Mouse (Mus musculus) layer of hippocampus, adult 2 months (tissue): ENCODE results near the gene Hist1h4b. TPM values are rescaled to one million over a fixed set of nuclear protein-coding genes. Genes with fewer than 3 reads are reported as not detected.
A peak's percentile ranks its signal among the peaks of the same experiment; 100 is the strongest.

Experiments
- DNase-seq, 2 experiments: peaks; one replicate each; pipeline ENCODE4 v3.0.0; 2022; ENCODE audit warnings: low spot score in 2 of 2
- H3K27ac ChIP-seq: fragments of 200-600 bp; 2 replicates; pipeline ENCODE4 v1.8.1; 2022
- H3K4me3 ChIP-seq: fragments of 200-600 bp; 2 replicates; pipeline ENCODE4 v1.8.1; 2022; ENCODE audit warnings: mild to moderate bottlenecking
- CTCF ChIP-seq: fragments of 200-600 bp; conservative IDR thresholded peaks from 2 replicates; pipeline ENCODE4 v1.8.1; 2022; ENCODE audit warnings: antibody characterized with exemption, mild to moderate bottlenecking, moderate library complexity
- total RNA-seq, 2 experiments: library from RNA; stranded (reverse); gene quantifications; 2 replicates each; pipeline ENCODE4 v1.2.3; 2021

Gene Hist1h4b
- total RNA-seq, 2 experiments from 2014 or later: 70.9 to 73.8 TPM

DNA sequence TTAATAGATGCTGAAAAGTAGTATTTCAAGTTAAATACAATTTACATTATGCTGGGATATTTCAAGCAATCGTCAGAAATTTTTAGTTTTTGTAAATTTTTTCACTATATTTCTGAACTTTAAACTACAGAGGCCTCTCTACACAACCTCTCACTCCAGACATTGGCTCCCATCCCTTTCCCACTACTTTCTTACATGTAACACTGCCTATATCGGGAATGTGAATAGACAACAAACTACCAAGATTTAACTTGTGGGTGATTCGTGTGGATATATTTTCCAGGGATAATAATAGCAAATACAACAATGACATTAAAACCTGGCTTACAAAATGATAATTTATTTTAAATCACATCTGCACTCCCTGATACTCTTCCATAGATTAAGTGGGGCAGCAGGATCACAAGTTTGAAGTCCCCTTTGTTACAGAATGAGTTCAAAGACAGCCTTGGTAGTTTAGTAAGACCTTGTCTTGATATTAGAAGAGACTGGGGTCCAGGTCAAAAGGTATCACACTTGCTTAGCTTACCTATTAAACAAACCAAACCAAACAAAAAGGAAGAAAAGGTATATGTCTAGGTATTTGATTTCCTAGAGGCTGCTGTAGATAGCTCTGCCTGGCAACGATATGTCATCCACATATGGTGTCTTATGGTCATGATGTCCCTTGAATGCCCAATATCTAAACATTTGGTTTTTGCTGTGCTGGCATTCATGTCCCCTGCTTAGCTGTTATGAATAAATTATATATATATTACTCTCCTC lies 3.3 kb upstream of the Hist1h4b start:
- Histone ChIP-seq H3K27ac (no peak overlapping the region), H3K4me3 (no peak overlapping the region)
- TF ChIP-seq CTCF: no peak
- DNase-seq: no peak

- no peak for TF ChIP-seq CTCF
- Histone ChIP-seq H3K4me3 (no peak overlapping the region), H3K27ac (no peak overlapping the region)
- DNase-seq: no peak
Observed at GRCm38 (mm10) chr13:23755000-23755399, 1.8 kb upstream of the Hist1h4b start.

DNA sequence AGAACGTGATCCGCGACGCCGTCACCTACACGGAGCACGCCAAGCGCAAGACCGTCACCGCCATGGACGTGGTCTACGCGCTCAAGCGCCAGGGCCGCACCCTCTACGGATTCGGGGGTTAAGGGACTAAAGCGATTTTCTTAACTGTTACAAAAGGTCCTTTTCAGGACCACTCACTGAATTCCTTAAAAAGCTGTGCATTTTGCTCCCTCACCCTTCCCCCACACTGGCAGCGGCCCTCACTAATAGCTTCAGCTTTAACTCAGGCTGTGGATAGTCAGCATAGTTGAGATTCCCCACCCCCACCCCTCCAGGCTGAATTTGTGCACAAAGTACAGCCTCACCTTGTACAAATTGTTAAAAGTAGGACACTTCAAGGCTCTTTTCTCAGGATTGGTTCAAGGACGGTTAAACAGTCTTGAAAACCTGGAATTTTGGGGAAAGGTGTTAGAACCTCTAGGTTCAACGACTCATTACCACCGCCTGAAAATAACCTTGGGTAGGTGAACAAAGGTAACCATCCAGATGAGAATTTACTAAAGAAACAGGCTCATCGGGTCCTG lies 479 bp downstream of the Hist1h4b start:
- Histone ChIP-seq H3K4me3 (peak overlapping the region; percentile 48), H3K27ac (peak overlapping the region; percentile 81)
- peak in 1 of 2 experiments; percentile 24 for DNase-seq
- TF ChIP-seq CTCF: no peak

DNA sequence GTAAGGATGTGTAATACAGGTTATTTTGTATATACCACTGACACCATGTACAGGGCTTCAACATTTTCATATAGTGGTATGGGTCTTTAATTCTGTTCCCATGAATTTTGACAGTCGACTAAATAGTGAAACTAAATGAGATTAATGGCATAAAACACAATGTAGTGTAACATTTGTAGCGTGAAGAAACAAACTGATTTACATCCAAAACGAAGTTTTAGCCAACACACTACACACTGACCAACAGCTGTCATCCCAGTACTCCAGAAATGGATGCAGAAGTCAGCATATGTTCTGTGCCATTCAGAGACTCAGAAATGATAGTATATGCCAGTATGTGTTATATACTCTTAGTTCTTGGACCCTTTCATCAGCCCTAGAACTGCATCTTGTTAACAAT lies 1.1 kb downstream of the Hist1h4b start:
- Histone ChIP-seq H3K4me3 (no peak overlapping the region), H3K27ac (no peak overlapping the region)
- TF ChIP-seq CTCF: no peak
- DNase-seq: no peak

- H3K27ac ChIP-seq: no peak overlapping the region
- DNase-seq: no peak
- H3K4me3 ChIP-seq: no peak overlapping the region
- no peak for TF ChIP-seq CTCF
Observed at GRCm38 (mm10) chr13:23759251-23759771, 2.5 kb downstream of the Hist1h4b start.

GRCm38 (mm10) chr13:23759916-23760239 lies 3.1 kb downstream of the Hist1h4b start:
- Histone ChIP-seq H3K27ac (no peak overlapping the region), H3K4me3 (no peak overlapping the region)
- DNase-seq: no peak
- TF ChIP-seq CTCF: no peak

GRCm38 (mm10) chr13:23760240-23760971 lies 3.6 kb downstream of the Hist1h4b start:
- no peak for DNase-seq
- peak overlapping the region; percentile 69 for H3K4me3 ChIP-seq
- peak; percentile 26; the same call in 1 of the 2 replicates for TF ChIP-seq CTCF
- peak overlapping the region; percentile 75 for H3K27ac ChIP-seq

DNA sequence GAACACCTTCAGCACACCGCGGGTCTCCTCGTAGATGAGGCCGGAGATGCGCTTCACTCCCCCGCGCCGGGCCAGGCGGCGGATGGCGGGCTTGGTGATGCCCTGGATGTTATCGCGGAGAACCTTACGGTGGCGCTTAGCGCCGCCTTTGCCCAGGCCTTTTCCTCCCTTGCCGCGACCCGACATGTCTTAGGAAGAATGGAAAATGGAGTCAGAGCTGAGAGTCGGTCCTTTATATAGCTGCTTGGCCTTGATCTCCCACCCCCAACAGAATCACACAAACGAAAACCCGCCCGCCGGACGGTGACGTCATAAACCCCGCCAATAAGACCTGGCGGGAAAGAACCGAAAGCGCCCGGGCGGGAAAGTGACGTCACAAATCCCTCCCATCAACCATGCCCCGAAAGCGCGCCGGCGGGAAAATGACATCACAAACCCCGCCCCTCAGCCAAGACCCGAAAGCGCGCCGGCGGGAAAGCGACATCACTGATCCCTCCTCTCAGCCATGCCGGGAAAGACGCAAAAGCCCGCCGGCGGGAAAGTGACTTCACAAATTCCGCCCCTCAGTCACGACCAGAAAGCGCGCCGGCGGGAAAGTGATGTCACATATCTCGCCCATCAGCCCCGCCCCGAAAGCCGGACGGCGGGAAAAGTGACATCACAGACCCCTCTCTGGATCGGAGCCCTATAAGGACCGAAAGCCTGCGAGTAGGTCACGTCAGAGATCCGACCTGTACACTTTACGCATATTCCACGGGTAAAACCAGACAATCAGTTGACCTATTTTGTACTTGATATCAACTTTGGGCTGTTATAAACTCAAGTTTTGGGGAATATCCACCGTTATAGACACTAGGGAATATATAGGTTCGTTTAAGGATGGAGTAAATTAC lies 4.4 kb downstream of the Hist1h4b start, which contains the start of gene Hist1h4a:
Hist1h4a (minus strand) TSS at position 259 of the 893 bp plus-strand sequence.
- H3K4me3 ChIP-seq: peak within 1 kb of the TSS; percentile 69
- peak; percentile 99 for DNase-seq
- no peak for TF ChIP-seq CTCF
- peak within 1 kb of the TSS; percentile 86 for H3K27ac ChIP-seq

- peak within 1 kb of the TSS; percentile 86 for H3K27ac ChIP-seq
- peak within 1 kb of the TSS; percentile 69 for H3K4me3 ChIP-seq
- DNase-seq: peak; percentile 61 to 75
Observed at GRCm38 (mm10) chr13:23761871-23762821, 5.3 kb downstream of the Hist1h4b start, which contains the start of gene Hist1h3a. Gene Hist1h3a, minus strand, starts transcription at chr13:23762386.

GRCm38 (mm10) chr13:23763242-23763585 lies 6.4 kb downstream of the Hist1h4b start:
- Histone ChIP-seq H3K4me3 (peak overlapping the region; percentile 69), H3K27ac (peak overlapping the region; percentile 86)
- DNase-seq: no peak
- no peak for TF ChIP-seq CTCF

DNA sequence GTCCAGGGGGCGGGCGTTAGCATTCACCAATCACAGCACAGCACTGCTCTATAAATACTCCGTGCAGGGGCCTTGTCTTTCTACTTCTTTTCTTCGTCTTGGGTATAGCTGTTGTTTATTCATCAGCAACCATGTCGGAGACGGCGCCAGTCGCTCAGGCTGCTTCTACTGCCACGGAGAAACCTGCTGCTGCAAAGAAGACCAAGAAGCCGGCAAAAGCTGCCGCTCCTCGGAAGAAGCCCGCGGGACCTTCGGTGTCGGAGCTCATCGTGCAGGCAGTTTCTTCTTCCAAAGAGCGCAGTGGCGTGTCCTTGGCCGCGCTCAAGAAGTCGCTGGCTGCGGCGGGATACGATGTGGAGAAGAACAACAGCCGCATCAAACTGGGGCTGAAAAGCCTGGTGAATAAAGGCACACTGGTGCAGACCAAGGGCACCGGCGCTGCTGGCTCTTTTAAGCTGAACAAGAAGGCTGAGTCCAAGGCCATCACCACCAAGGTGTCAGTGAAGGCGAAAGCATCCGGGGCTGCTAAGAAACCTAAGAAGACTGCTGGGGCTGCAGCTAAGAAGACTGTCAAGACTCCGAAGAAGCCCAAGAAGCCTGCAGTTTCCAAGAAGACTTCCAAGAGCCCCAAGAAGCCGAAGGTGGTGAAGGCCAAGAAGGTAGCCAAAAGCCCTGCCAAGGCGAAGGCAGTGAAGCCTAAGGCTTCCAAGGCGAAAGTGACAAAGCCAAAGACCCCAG lies 6.9 kb downstream of the Hist1h4b start, which contains the start of gene Hist1h1a:
Hist1h1a (plus strand) TSS at position 81 of the 738 bp plus-strand sequence.
- Histone ChIP-seq H3K27ac (peak within 1 kb of the TSS; percentile 86), H3K4me3 (peak within 1 kb of the TSS; percentile 69)
- no peak for TF ChIP-seq CTCF
- peak; percentile 76 to 81 for DNase-seq
